Mouse (Mus musculus): Measurements from ENCODE around the gene Baiap2l1. TPM values are rescaled to one million over a fixed set of nuclear protein-coding genes. Genes with fewer than 3 reads are reported as not detected.
A peak's percentile ranks its signal among the peaks of the same experiment; 100 is the strongest.

Gene Baiap2l1
- polyA plus RNA-seq, 1 experiment from 2014 or later = 1.2 TPM

GRCm38 (mm10) chr5:144222811-144223502, 135.0 kb downstream of the Baiap2l1 start:
- Histone ChIP-seq H3K36me3 (ENCODE audit: control insufficient read depth, insufficient read depth, low read length) (no peaks in the 10 kb centered on the region), H3K9ac (replicated peaks; ENCODE audit: low read depth, low read length) (peak overlapping the region; percentile 56), H3K27me3 (ENCODE audit: control insufficient read depth, insufficient read depth, low read length) (no peaks in the 10 kb centered on the region), H3K4me2 (ENCODE audit: low read depth, low read length) (peak overlapping the region; percentile 83), H3K9me3 (ENCODE audit: control insufficient read depth, low read length) (no peaks in the 10 kb centered on the region), H3K4me1 (ENCODE audit: control insufficient read depth, insufficient read depth, low read length) (peaks cover 14% of the 10 kb centered on the region), H3K4me3 (ENCODE audit: low read depth, low read length) (peak overlapping the region; percentile 44), H3K27ac (ENCODE audit: low read depth, low read length) (peak overlapping the region; percentile 45)
- ATAC-seq (ENCODE audit: low read depth) = peak; percentile 74; the same call in 1 of the 2 replicates
- WGBS = 5% methylated on average over 25 of the region's 25 CpGs

- H3K4me1 ChIP-seq (ENCODE audit: control insufficient read depth, insufficient read depth, low read length) = peaks cover 14% of the 10 kb centered on the region
- no peaks in the 10 kb centered on the region for H3K27me3 ChIP-seq (ENCODE audit: control insufficient read depth, insufficient read depth, low read length)
- 69% methylated on average over 4 of the region's 4 CpGs for WGBS
- no peaks in the 10 kb centered on the region for H3K9me3 ChIP-seq (ENCODE audit: control insufficient read depth, low read length)
- H3K27ac ChIP-seq (ENCODE audit: low read depth, low read length) = no peak overlapping the region
- 0 out of 2 replicates have a peak, but pooled peaks cover 1% of the 10 kb centered on the region for H3K36me3 ChIP-seq (ENCODE audit: control insufficient read depth, insufficient read depth, low read length)
- no peak overlapping the region for H3K4me2 ChIP-seq (ENCODE audit: low read depth, low read length)
- no peak overlapping the region for H3K4me3 ChIP-seq (ENCODE audit: low read depth, low read length)
- no peak overlapping the region for H3K9ac ChIP-seq (replicated peaks; ENCODE audit: low read depth, low read length)
- no peak for ATAC-seq (ENCODE audit: low read depth)
These were observed 136.6 kb downstream of the Baiap2l1 start for GRCm38 (mm10) chr5:144221305-144221704.

GRCm38 (mm10) chr5:144219936-144220335, 138.0 kb downstream of the Baiap2l1 start:
- 94% methylated on average over 5 of the region's 5 CpGs for WGBS
- ATAC-seq (ENCODE audit: low read depth) = no peak
- Histone ChIP-seq H3K4me1 (ENCODE audit: control insufficient read depth, insufficient read depth, low read length) (peaks cover 14% of the 10 kb centered on the region), H3K9ac (replicated peaks; ENCODE audit: low read depth, low read length) (no peak overlapping the region), H3K27ac (ENCODE audit: low read depth, low read length) (no peak overlapping the region), H3K4me2 (ENCODE audit: low read depth, low read length) (no peak overlapping the region), H3K27me3 (ENCODE audit: control insufficient read depth, insufficient read depth, low read length) (no peaks in the 10 kb centered on the region), H3K9me3 (ENCODE audit: control insufficient read depth, low read length) (no peaks in the 10 kb centered on the region), H3K36me3 (ENCODE audit: control insufficient read depth, insufficient read depth, low read length) (0 out of 2 replicates have a peak, but pooled peaks cover 7% of the 10 kb centered on the region), H3K4me3 (ENCODE audit: low read depth, low read length) (no peak overlapping the region)

GRCm38 (mm10) chr5:144219306-144219705, 138.6 kb downstream of the Baiap2l1 start:
- H3K4me3 ChIP-seq (ENCODE audit: low read depth, low read length) = no peak overlapping the region
- H3K9ac ChIP-seq (replicated peaks; ENCODE audit: low read depth, low read length) = no peak overlapping the region
- H3K9me3 ChIP-seq (ENCODE audit: control insufficient read depth, low read length) = no peaks in the 10 kb centered on the region
- no peak for ATAC-seq (ENCODE audit: low read depth)
- H3K4me1 ChIP-seq (ENCODE audit: control insufficient read depth, insufficient read depth, low read length) = peaks cover 12% of the 10 kb centered on the region
- H3K4me2 ChIP-seq (ENCODE audit: low read depth, low read length) = no peak overlapping the region
- H3K36me3 ChIP-seq (ENCODE audit: control insufficient read depth, insufficient read depth, low read length) = 0 out of 2 replicates have a peak, but pooled peaks cover 7% of the 10 kb centered on the region
- H3K27me3 ChIP-seq (ENCODE audit: control insufficient read depth, insufficient read depth, low read length) = no peaks in the 10 kb centered on the region
- WGBS = 74% methylated on average over 12 of the region's 12 CpGs
- H3K27ac ChIP-seq (ENCODE audit: low read depth, low read length) = no peak overlapping the region

- Histone ChIP-seq H3K4me1 (ENCODE audit: control insufficient read depth, insufficient read depth, low read length) (peaks cover 9% of the 10 kb centered on the region; the same call in 1 of the 2 replicates), H3K9me3 (ENCODE audit: control insufficient read depth, low read length) (no peaks in the 10 kb centered on the region), H3K36me3 (ENCODE audit: control insufficient read depth, insufficient read depth, low read length) (peaks cover 15% of the 10 kb centered on the region), H3K27me3 (ENCODE audit: control insufficient read depth, insufficient read depth, low read length) (no peaks in the 10 kb centered on the region), H3K4me2 (ENCODE audit: low read depth, low read length) (no peak overlapping the region), H3K27ac (ENCODE audit: low read depth, low read length) (no peak overlapping the region), H3K4me3 (ENCODE audit: low read depth, low read length) (no peak overlapping the region), H3K9ac (replicated peaks; ENCODE audit: low read depth, low read length) (no peak overlapping the region)
- no peak for ATAC-seq (ENCODE audit: low read depth)
- WGBS = 93% methylated on average over 7 of the region's 7 CpGs
These were observed 139.9 kb downstream of the Baiap2l1 start for GRCm38 (mm10) chr5:144218061-144218460.

- no peaks in the 10 kb centered on the region for H3K9me3 ChIP-seq (ENCODE audit: control insufficient read depth, low read length)
- ATAC-seq (ENCODE audit: low read depth) = no peak
- H3K27me3 ChIP-seq (ENCODE audit: control insufficient read depth, insufficient read depth, low read length) = no peaks in the 10 kb centered on the region
- peaks cover 19% of the 10 kb centered on the region for H3K36me3 ChIP-seq (ENCODE audit: control insufficient read depth, insufficient read depth, low read length)
- no peak overlapping the region for H3K4me2 ChIP-seq (ENCODE audit: low read depth, low read length)
- 95% methylated on average over 2 of the region's 2 CpGs for WGBS
- no peaks in the 10 kb centered on the region for H3K4me1 ChIP-seq (ENCODE audit: control insufficient read depth, insufficient read depth, low read length)
- no peak overlapping the region for H3K4me3 ChIP-seq (ENCODE audit: low read depth, low read length)
- no peak overlapping the region for H3K9ac ChIP-seq (replicated peaks; ENCODE audit: low read depth, low read length)
- no peak overlapping the region for H3K27ac ChIP-seq (ENCODE audit: low read depth, low read length)
These were observed 141.9 kb downstream of the Baiap2l1 start for GRCm38 (mm10) chr5:144215992-144216391.

Other genes with a start within 250 kb of the Baiap2l1 start
- gene Bhlha15, start 167.8 kb downstream of the Baiap2l1 start, polyA plus RNA-seq (2014; fragmentation: Nextera tagmentation; extraction: Ambion mirVana) = 0.14 and 0.28 TPM in 2 replicates
- gene Tecpr1, start 134.5 kb downstream of the Baiap2l1 start, polyA plus RNA-seq (2014; fragmentation: Nextera tagmentation; extraction: Ambion mirVana) = 35.7 and 38.1 TPM in 2 replicates
- 111 and 114 TPM in 2 replicates for gene Bri3, start 113.7 kb downstream of the Baiap2l1 start, polyA plus RNA-seq (2014; fragmentation: Nextera tagmentation; extraction: Ambion mirVana)
- 16.7 and 18.1 TPM in 2 replicates for gene Nptx2, start 187.8 kb upstream of the Baiap2l1 start, polyA plus RNA-seq (2014; fragmentation: Nextera tagmentation; extraction: Ambion mirVana)

All from neural tube, embryonic 14.5 days (tissue).